Mouse (Mus musculus): ENCODE measurements around the gene Cdkn1a.

DNA sequence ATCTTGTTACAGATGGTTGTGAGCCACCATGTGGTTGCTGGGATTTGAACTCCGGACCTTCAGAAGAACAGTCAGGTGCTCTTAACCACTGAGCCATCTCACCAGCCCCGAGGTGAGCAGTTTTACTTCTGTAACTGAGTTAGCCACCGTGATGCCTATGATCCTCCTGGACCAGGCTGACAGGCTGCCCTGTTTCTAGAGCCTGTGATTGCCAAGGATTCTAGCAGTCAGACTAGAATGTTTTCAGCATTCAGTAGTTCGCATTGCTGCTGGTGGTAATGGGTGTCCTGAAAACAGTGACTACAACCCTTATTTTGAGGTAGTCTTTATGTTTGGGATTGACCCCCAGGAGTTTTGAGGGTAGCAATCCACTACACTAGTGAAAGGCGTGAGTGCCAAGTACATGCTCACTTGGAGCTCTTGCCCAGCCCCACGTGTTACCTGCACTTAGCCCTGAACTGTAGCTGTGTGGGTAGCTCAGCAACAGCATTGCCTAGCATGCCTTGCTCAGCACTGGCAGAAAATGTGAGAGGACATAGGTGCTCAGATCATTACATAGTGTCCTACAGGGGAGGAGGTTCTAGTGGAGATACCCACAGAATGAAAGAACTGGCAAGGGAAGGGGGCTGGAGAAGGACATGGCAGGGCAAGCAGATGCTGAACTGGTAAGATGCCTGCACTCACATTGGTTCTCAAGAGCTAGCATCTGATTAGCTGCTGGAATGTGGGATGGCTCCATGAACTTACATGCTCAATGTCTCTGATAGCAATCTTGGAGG is 46.4 kb upstream of the Cdkn1a start:
- TF ChIP-seq POLR2A (IDR thresholded peaks at IDR 0.05; ENCODE audit: insufficient read length, low read depth): peak; percentile 44
- no peak for TF ChIP-seq MYOG (IDR thresholded peaks at IDR 0.05; ENCODE audit: control insufficient read depth in 1 of 3, insufficient read depth in 1 of 3, insufficient read length in 2 of 3, low read depth in 2 of 3)
- no peak for TF ChIP-seq E2F4 (IDR thresholded peaks at IDR 0.05; ENCODE audit: insufficient read depth)
- no peak for TF ChIP-seq USF1 (IDR thresholded peaks at IDR 0.05; ENCODE audit: low read depth)
- no peak for TF ChIP-seq CEBPB (IDR thresholded peaks at IDR 0.05; ENCODE audit: insufficient read depth, poor library complexity, severe bottlenecking)
- no peak for TF ChIP-seq TCF12 (IDR thresholded peaks at IDR 0.05; ENCODE audit: insufficient read depth, poor library complexity, severe bottlenecking)
- peak; percentile 87 for TF ChIP-seq POLR2AphosphoS2 (IDR thresholded peaks at IDR 0.05; ENCODE audit: insufficient read length, low read depth)
- TF ChIP-seq MYOD1 (IDR thresholded peaks at IDR 0.05; ENCODE audit: control insufficient read depth in 1 of 3, insufficient read length in 2 of 3, low read depth in 2 of 3): no peak
- no peak for TF ChIP-seq MAX (IDR thresholded peaks at IDR 0.05; ENCODE audit: low read depth)
